Mouse (Mus musculus): ENCODE results near the gene Rpl41. TPM values are rescaled to one million over a fixed set of nuclear protein-coding genes. Genes with fewer than 3 reads are reported as not detected.
A peak's percentile ranks its signal among the peaks of the same experiment; 100 is the strongest.
"Not testable (repeated sequence)": the region's sequence is repeated elsewhere in the genome, so short reads cannot be mapped to it uniquely, and the experiment has no call there.

Rpl41 gene
- polyA plus RNA-seq, 1 experiment from 2014 or later = 2,058 TPM

GRCm38 (mm10) chr10:128510301-128510700 lies 38.8 kb downstream of the Rpl41 start:
- H3K9me3 ChIP-seq (ENCODE audit: low read length) = no peaks in the 10 kb centered on the region
- no peak for ATAC-seq
- no peak overlapping the region for H3K9ac ChIP-seq (replicated peaks)
- H3K4me1 ChIP-seq (ENCODE audit: insufficient read depth) = peaks cover under 1% of the 10 kb centered on the region
- peaks cover 35% of the 10 kb centered on the region for H3K36me3 ChIP-seq (replicated peaks; ENCODE audit: insufficient read depth, low read length)
- no peak for DNase-seq
- H3K27ac ChIP-seq (ENCODE audit: low read depth) = no peak overlapping the region
- 86% methylated on average over 11 of the region's 11 CpGs for WGBS (ENCODE audit: insufficient replicate concordance)
- no peak overlapping the region for H3K4me3 ChIP-seq (ENCODE audit: low read depth, low read length)
- H3K4me2 ChIP-seq (ENCODE audit: low read depth, low read length) = no peak overlapping the region
- TF ChIP-seq CTCF (IDR thresholded peaks at IDR 0.05; ENCODE audit: low read depth) (no peak), EP300 (IDR thresholded peaks at IDR 0.05; ENCODE audit: low read depth) (no peak)
- H3K27me3 ChIP-seq (ENCODE audit: insufficient read depth, low read length) = no peaks in the 10 kb centered on the region

GRCm38 (mm10) chr10:128509831-128510230 lies 39.3 kb downstream of the Rpl41 start:
- TF ChIP-seq CTCF (IDR thresholded peaks at IDR 0.05; ENCODE audit: low read depth) (no peak), EP300 (IDR thresholded peaks at IDR 0.05; ENCODE audit: low read depth) (no peak)
- no peak overlapping the region for H3K4me3 ChIP-seq (ENCODE audit: low read depth, low read length)
- H3K4me2 ChIP-seq (ENCODE audit: low read depth, low read length) = no peak overlapping the region
- no peak for DNase-seq
- H3K9ac ChIP-seq (replicated peaks) = no peak overlapping the region
- H3K36me3 ChIP-seq (replicated peaks; ENCODE audit: insufficient read depth, low read length) = peaks cover 32% of the 10 kb centered on the region
- H3K27ac ChIP-seq (ENCODE audit: low read depth) = no peak overlapping the region
- no peaks in the 10 kb centered on the region for H3K27me3 ChIP-seq (ENCODE audit: insufficient read depth, low read length)
- no peak for ATAC-seq
- 71% methylated on average over 4 of the region's 4 CpGs for WGBS (ENCODE audit: insufficient replicate concordance)
- H3K9me3 ChIP-seq (ENCODE audit: low read length) = no peaks in the 10 kb centered on the region
- peaks cover 5% of the 10 kb centered on the region for H3K4me1 ChIP-seq (ENCODE audit: insufficient read depth)

GRCm38 (mm10) chr10:128509203-128509602 lies 39.9 kb downstream of the Rpl41 start:
- Histone ChIP-seq H3K27me3 (ENCODE audit: insufficient read depth, low read length) (no peaks in the 10 kb centered on the region), H3K9me3 (ENCODE audit: low read length) (no peaks in the 10 kb centered on the region), H3K4me2 (ENCODE audit: low read depth, low read length) (no peak overlapping the region), H3K27ac (ENCODE audit: low read depth) (no peak overlapping the region), H3K36me3 (replicated peaks; ENCODE audit: insufficient read depth, low read length) (peaks cover 31% of the 10 kb centered on the region), H3K4me3 (ENCODE audit: low read depth, low read length) (no peak overlapping the region), H3K4me1 (ENCODE audit: insufficient read depth) (peaks cover 11% of the 10 kb centered on the region), H3K9ac (replicated peaks) (no peak overlapping the region)
- ATAC-seq (no peak), DNase-seq (no peak)
- WGBS (ENCODE audit: insufficient replicate concordance) = 86% methylated on average over 9 of the region's 9 CpGs
- TF ChIP-seq EP300 (IDR thresholded peaks at IDR 0.05; ENCODE audit: low read depth) (no peak), CTCF (IDR thresholded peaks at IDR 0.05; ENCODE audit: low read depth) (no peak)

- H3K4me2 ChIP-seq (ENCODE audit: low read depth, low read length) = no peak overlapping the region
- ATAC-seq = no peak
- no peak overlapping the region for H3K27ac ChIP-seq (ENCODE audit: low read depth)
- no peaks in the 10 kb centered on the region for H3K9me3 ChIP-seq (ENCODE audit: low read length)
- no peak overlapping the region for H3K4me3 ChIP-seq (ENCODE audit: low read depth, low read length)
- WGBS (ENCODE audit: insufficient replicate concordance) = 78% methylated on average over 9 of the region's 9 CpGs
- no peaks in the 10 kb centered on the region for H3K27me3 ChIP-seq (ENCODE audit: insufficient read depth, low read length)
- no peak for DNase-seq
- no peak overlapping the region for H3K9ac ChIP-seq (replicated peaks)
- peaks cover 25% of the 10 kb centered on the region for H3K36me3 ChIP-seq (replicated peaks; ENCODE audit: insufficient read depth, low read length)
- H3K4me1 ChIP-seq (ENCODE audit: insufficient read depth) = peaks cover 16% of the 10 kb centered on the region
- no peak for TF ChIP-seq CTCF (IDR thresholded peaks at IDR 0.05; ENCODE audit: low read depth)
- no peak for TF ChIP-seq EP300 (IDR thresholded peaks at IDR 0.05; ENCODE audit: low read depth)
Observed at GRCm38 (mm10) chr10:128508260-128508659, 40.8 kb downstream of the Rpl41 start.

GRCm38 (mm10) chr10:128505974-128506373 lies 43.1 kb downstream of the Rpl41 start:
- 95% methylated on average over 14 of the region's 14 CpGs for WGBS (ENCODE audit: insufficient replicate concordance)
- Histone ChIP-seq H3K27me3 (ENCODE audit: insufficient read depth, low read length) (no peaks in the 10 kb centered on the region), H3K27ac (ENCODE audit: low read depth) (no peak overlapping the region), H3K36me3 (replicated peaks; ENCODE audit: insufficient read depth, low read length) (peaks cover 11% of the 10 kb centered on the region), H3K4me1 (ENCODE audit: insufficient read depth) (peaks cover 27% of the 10 kb centered on the region), H3K4me2 (ENCODE audit: low read depth, low read length) (no peak overlapping the region), H3K4me3 (ENCODE audit: low read depth, low read length) (no peak overlapping the region), H3K9ac (replicated peaks) (no peak overlapping the region), H3K9me3 (ENCODE audit: low read length) (no peaks in the 10 kb centered on the region)
- TF ChIP-seq CTCF (IDR thresholded peaks at IDR 0.05; ENCODE audit: low read depth) (peak; percentile 32; the same call in 1 of the 2 replicates), EP300 (IDR thresholded peaks at IDR 0.05; ENCODE audit: low read depth) (no peak)
- peak; percentile 8 for DNase-seq
- no peak for ATAC-seq

- H3K9me3 ChIP-seq (ENCODE audit: low read length); ATAC-seq; DNase-seq; H3K4me3 ChIP-seq (ENCODE audit: low read depth, low read length); H3K36me3 ChIP-seq (replicated peaks; ENCODE audit: insufficient read depth, low read length); H3K9ac ChIP-seq (replicated peaks); H3K27me3 ChIP-seq (ENCODE audit: insufficient read depth, low read length): not testable (repeated sequence)
- peak overlapping the region; percentile 90 for H3K27ac ChIP-seq (ENCODE audit: low read depth)
- H3K4me2 ChIP-seq (ENCODE audit: low read depth, low read length) = peak overlapping the region; percentile 50; the same call in 1 of the 2 replicates
- peaks cover 27% of the 10 kb centered on the region for H3K4me1 ChIP-seq (ENCODE audit: insufficient read depth)
- WGBS (ENCODE audit: insufficient replicate concordance) = 69% methylated on average over 5 of the region's 5 CpGs
Observed at GRCm38 (mm10) chr10:128505371-128505667, 43.8 kb downstream of the Rpl41 start.

Data from liver, postnatal 0 days (tissue).